Mouse (Mus musculus): ENCODE data around the gene Hist1h2bf. TPM values are rescaled to one million over a fixed set of nuclear protein-coding genes. Genes with fewer than 3 reads are reported as not detected.
A peak's percentile ranks its signal among the peaks of the same experiment; 100 is the strongest.

Hist1h2bf gene
- polyA plus RNA-seq, 1 experiment from 2014 or later, result 6.7 TPM

DNA sequence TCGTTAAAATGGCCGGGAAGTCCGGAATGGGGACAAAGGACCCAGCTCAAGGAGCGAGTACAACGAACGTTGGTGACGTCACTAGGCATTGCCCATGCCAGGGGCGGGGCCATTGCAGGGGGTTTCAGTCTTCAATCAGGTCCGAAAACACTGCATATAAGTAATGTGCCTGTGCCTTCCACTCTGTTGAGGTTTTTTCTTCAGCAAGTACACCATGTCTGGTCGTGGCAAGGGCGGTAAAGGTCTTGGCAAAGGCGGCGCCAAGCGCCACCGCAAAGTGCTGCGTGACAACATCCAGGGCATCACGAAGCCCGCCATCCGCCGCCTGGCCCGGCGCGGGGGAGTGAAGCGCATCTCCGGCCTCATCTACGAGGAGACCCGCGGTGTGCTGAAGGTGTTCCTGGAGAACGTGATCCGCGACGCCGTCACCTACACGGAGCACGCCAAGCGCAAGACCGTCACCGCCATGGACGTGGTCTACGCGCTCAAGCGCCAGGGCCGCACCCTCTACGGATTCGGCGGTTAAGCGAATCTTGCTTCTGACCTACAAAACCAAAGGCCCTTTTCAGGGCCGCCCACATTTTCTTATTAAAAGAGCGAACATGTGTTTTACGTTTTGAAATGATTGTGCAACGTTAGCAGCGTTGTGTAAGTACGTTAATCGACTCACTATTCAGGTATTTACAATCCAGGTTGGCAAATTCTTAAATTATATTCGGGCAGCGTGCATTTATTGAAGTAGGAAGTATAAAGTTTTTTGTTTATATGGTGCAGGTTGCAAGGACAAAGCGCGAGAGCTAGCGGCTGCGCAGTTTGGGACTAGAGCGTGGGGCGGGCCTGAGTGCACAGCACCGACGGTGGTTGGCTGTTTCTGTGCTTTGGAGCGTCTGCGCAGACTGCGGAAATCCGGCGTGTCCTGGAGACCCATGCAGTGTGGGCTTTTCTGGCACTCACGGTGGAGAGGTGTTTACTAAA, 42.8 kb downstream of the Hist1h2bf start, which contains the start of gene Hist1h4h:
Gene Hist1h4h (plus strand): TSS at position 150 of the 975 bp plus-strand sequence.
- WGBS (ENCODE audit: insufficient replicate concordance), result under 1% methylated on average over 64 of the region's 70 CpGs
- peaks cover 34% of the 10 kb centered on the region for H3K4me1 ChIP-seq (replicated peaks)
- no peaks in the 10 kb centered on the region for H3K9me3 ChIP-seq (replicated peaks)
- peak within 1 kb of the TSS; percentile 66 for H3K4me3 ChIP-seq (replicated peaks)
- no peaks in the 10 kb centered on the region for H3K27me3 ChIP-seq
- ATAC-seq (ENCODE audit: insufficient read depth), result peak; percentile 59
- peak within 1 kb of the TSS; percentile 78 for H3K4me2 ChIP-seq
- peak within 1 kb of the TSS; percentile 75 for H3K9ac ChIP-seq
- H3K27ac ChIP-seq (replicated peaks), result peak within 1 kb of the TSS; percentile 98
- no peaks in the 10 kb centered on the region for H3K36me3 ChIP-seq (replicated peaks)

DNA sequence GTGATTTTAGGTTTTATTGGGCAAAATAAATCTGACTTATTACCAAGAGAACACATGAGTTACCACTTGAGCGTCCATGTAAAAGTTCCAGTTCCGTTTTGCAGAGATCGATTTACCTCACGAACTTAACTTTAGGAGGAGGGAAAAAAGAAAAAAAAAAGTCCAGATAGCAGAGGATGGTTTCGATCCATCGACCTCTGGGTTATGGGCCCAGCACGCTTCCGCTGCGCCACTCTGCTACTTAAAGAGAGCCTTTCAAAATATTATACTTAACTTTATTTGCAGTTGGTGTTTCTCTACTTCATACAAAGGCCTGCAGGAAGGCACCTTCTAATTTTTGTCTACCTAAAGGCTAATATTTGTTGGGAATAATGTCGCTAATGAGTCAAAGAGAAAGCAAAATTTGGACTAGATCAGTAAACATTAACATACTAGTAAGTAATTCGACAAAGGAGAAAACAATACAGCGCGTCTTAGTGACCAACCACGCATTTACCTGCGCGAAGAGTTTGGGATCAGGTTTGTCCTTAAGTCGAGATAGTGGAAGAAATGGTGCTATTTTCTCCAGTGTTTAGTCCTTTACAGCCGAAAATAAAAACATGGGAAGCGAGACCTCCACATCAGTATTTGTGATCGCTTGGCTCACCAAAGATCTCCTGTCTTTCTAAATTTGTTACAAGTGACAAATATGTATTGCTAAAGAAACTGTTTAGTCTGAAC, 43.7 kb downstream of the Hist1h2bf start:
- H3K9ac ChIP-seq, result peak overlapping the region; percentile 75
- no peaks in the 10 kb centered on the region for H3K27me3 ChIP-seq
- H3K4me3 ChIP-seq (replicated peaks), result peak overlapping the region; percentile 66
- whole genome bisulfite sequencing (ENCODE audit: insufficient replicate concordance), result under 1% methylated on average over 20 of the region's 20 CpGs
- peaks cover 42% of the 10 kb centered on the region for H3K4me1 ChIP-seq (replicated peaks)
- peak overlapping the region; percentile 98 for H3K27ac ChIP-seq (replicated peaks)
- H3K9me3 ChIP-seq (replicated peaks), result no peaks in the 10 kb centered on the region
- peak overlapping the region; percentile 78 for H3K4me2 ChIP-seq
- no peak for ATAC-seq (ENCODE audit: insufficient read depth)
- H3K36me3 ChIP-seq (replicated peaks), result no peaks in the 10 kb centered on the region

DNA sequence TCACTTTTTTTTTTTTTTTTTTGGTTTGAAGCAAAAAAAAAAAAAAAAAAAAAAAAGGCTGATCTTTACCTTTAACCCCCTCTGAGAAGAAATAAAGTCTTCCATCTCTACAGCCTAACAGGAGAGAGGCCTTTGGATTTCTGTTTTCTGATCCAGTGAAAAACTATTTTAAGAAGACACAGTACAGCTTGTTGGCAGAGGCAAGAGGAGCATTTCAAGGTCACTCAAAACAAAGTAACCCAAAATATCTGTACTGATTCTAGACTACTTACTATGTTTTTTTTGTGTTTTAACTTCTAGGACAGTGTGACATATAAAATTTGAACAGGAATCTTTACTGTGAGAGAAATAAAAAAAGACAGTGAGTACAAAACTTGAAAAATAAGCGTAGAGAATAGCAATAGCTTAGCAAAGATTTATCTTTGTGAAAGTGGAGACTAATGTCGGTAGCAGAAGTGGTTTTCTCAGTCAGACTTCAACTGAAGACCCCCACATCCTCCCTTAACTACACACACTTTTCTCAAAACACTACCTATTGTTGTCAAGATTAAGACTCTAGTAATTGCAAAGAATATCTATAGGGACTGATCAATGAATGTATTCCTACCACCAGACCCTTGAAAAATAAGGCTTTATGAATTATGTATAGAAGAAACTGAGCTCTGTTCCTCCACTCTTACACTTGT, 44.4 kb downstream of the Hist1h2bf start:
- Histone ChIP-seq H3K4me3 (replicated peaks) (peak overlapping the region; percentile 66), H3K9ac (peak overlapping the region; percentile 75), H3K36me3 (replicated peaks) (no peaks in the 10 kb centered on the region), H3K27ac (replicated peaks) (peak overlapping the region; percentile 98), H3K9me3 (replicated peaks) (no peaks in the 10 kb centered on the region), H3K27me3 (no peaks in the 10 kb centered on the region), H3K4me2 (peak overlapping the region; percentile 78), H3K4me1 (replicated peaks) (peaks cover 44% of the 10 kb centered on the region)
- ATAC-seq (ENCODE audit: insufficient read depth), result no peak
- WGBS (ENCODE audit: insufficient replicate concordance), result 21% methylated on average over 2 of the region's 2 CpGs

DNA sequence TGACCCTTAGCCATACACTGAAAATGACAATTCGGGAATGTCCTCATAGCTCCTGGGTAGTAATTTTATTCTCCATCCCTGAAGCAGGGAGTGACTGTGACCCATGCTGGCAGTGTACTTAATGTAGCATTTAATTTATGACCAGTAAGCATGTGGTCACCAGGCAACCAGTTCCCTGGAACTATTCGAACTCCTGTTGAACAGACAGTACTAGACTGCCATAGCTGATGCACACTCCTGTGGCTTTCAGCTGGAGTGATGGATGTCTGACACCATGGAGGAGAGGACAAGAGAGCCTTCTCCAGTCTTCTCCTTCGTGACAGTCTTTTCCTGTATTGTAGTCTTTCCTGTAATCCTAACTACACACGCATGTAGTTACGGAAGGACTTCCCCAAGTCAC, 45.0 kb downstream of the Hist1h2bf start:
- Histone ChIP-seq H3K4me2 (no peak overlapping the region), H3K9ac (no peak overlapping the region), H3K27me3 (no peaks in the 10 kb centered on the region), H3K36me3 (replicated peaks) (no peaks in the 10 kb centered on the region), H3K4me1 (replicated peaks) (peaks cover 45% of the 10 kb centered on the region), H3K4me3 (replicated peaks) (no peak overlapping the region), H3K9me3 (replicated peaks) (no peaks in the 10 kb centered on the region), H3K27ac (replicated peaks) (peak overlapping the region; percentile 29; the same call in 1 of the 2 replicates)
- ATAC-seq (ENCODE audit: insufficient read depth), result no peak
- 80% methylated on average over 5 of the region's 5 CpGs for WGBS (ENCODE audit: insufficient replicate concordance)

DNA sequence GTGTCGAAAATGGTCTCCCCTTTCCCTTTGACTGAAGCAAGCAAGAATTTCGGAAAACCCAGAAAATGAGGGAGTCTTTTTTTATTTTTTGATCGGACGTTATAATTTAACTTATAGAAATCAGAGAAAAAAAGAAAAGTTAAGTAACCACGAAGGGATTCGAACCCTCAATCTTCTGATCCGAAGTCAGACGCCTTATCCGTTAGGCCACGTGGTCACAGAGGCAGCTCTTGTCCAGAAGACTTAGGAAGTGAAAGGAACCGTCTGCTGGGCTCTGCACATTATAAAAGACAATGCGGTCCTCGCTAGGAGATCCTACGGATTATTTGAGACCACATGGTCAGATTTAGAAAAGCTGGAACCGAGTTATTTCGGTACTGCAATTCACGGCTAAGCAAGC, 47.7 kb downstream of the Hist1h2bf start:
- Histone ChIP-seq H3K27ac (replicated peaks) (no peak overlapping the region), H3K36me3 (replicated peaks) (no peaks in the 10 kb centered on the region), H3K9ac (peak overlapping the region; percentile 32; the same call in 1 of the 2 replicates), H3K9me3 (replicated peaks) (no peaks in the 10 kb centered on the region), H3K4me1 (replicated peaks) (peaks cover 40% of the 10 kb centered on the region), H3K4me3 (replicated peaks) (peak overlapping the region; percentile 45), H3K4me2 (peak overlapping the region; percentile 65), H3K27me3 (no peaks in the 10 kb centered on the region)
- no peak for ATAC-seq (ENCODE audit: insufficient read depth)
- under 1% methylated on average over 17 of the region's 17 CpGs for whole genome bisulfite sequencing (ENCODE audit: insufficient replicate concordance)

DNA sequence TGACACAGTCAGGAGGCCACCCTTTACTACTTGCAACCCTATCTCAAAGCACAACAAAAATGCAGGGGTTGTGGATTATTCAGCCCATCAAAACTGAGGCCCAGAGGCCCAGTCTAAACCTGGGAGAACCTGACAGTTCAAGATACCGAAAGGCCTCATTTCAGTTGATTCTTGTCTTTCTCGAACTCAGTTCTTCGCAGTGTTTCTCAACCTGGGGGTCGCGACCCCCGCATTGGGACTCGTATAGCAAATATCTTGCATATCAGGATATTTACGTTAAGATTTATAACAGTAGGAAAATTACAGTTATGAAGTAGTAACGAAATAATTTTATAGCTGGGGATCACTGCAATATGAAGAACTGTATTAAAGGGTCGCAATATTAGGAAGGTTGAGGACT, 48.1 kb downstream of the Hist1h2bf start:
- WGBS (ENCODE audit: insufficient replicate concordance), result 2% methylated on average over 10 of the region's 10 CpGs
- Histone ChIP-seq H3K36me3 (replicated peaks) (no peaks in the 10 kb centered on the region), H3K4me1 (replicated peaks) (peaks cover 44% of the 10 kb centered on the region), H3K27ac (replicated peaks) (0 out of 2 replicates have a peak overlapping the region, but pooled peaks have one; percentile 25), H3K4me3 (replicated peaks) (peak overlapping the region; percentile 45), H3K4me2 (peak overlapping the region; percentile 65), H3K27me3 (no peaks in the 10 kb centered on the region), H3K9ac (peak overlapping the region; percentile 26; the same call in 1 of the 2 replicates), H3K9me3 (replicated peaks) (no peaks in the 10 kb centered on the region)
- ATAC-seq (ENCODE audit: insufficient read depth), result no peak

DNA sequence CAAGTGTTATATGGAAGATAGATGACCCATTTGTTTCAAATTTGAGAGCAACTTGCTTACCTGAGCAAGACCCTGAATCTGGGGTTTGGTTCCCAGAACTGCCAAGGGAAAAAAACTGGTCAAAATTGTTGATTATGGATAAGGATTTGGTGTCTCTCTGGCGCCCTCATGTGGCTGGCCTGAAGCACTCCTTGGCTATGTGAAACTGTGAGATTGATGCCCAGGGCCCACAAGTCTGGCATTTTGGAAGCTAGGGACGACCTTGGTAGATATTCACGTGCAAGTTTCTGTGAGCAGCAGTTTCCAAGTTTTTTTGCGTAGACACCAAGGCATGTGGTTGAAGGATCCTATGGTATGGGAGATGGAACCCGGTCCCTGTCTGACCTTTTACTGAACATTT, 49.3 kb downstream of the Hist1h2bf start:
- 11% methylated on average over 5 of the region's 5 CpGs for WGBS (ENCODE audit: insufficient replicate concordance)
- Histone ChIP-seq H3K4me3 (replicated peaks) (no peak overlapping the region), H3K4me2 (peak overlapping the region; percentile 18; the same call in 1 of the 2 replicates), H3K4me1 (replicated peaks) (peaks cover 56% of the 10 kb centered on the region), H3K27me3 (no peaks in the 10 kb centered on the region), H3K27ac (replicated peaks) (no peak overlapping the region), H3K36me3 (replicated peaks) (no peaks in the 10 kb centered on the region), H3K9ac (0 out of 2 replicates have a peak overlapping the region, but pooled peaks have one; percentile 5), H3K9me3 (replicated peaks) (no peaks in the 10 kb centered on the region)
- ATAC-seq (ENCODE audit: insufficient read depth), result 0 out of 2 replicates have a peak, but pooled peaks have one; percentile 13

DNA sequence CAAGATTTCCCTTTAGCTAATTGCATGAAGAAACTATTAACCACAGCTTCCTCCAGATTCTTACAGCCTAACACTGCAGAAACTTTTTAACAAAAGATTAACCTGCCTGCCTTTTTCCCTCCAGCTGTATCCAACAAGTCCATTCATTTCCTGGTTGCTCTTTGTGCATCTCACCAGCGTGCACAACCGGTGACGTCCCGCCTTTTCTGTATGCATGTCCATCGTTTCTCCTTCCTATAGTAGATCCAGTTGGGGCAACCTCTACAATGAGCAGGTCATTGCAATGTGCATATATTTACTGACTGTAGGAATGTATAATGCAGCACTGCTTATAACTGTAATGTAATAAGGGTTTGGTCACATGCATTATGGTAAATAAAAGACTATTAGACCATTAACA, 50.0 kb downstream of the Hist1h2bf start:
- Histone ChIP-seq H3K4me2 (no peak overlapping the region), H3K4me1 (replicated peaks) (peaks cover 56% of the 10 kb centered on the region), H3K9ac (no peak overlapping the region), H3K4me3 (replicated peaks) (no peak overlapping the region), H3K27ac (replicated peaks) (no peak overlapping the region), H3K36me3 (replicated peaks) (no peaks in the 10 kb centered on the region), H3K27me3 (no peaks in the 10 kb centered on the region), H3K9me3 (replicated peaks) (no peaks in the 10 kb centered on the region)
- WGBS (ENCODE audit: insufficient replicate concordance), result 31% methylated on average over 5 of the region's 5 CpGs
- no peak for ATAC-seq (ENCODE audit: insufficient read depth)
